Mouse (Mus musculus) C2C12 (cell line): ENCODE results near the gene Rdh5. TPM values are rescaled to one million over a fixed set of nuclear protein-coding genes. Genes with fewer than 3 reads are reported as not detected.

ENCODE experiments used
- H3K27me3 ChIP-seq: one replicate; pipeline ENCODE4 v1.6.1; 2011; ENCODE audit not compliant: control insufficient read depth, insufficient read depth, insufficient read length
- H3K36me3 ChIP-seq: one replicate; pipeline ENCODE4 v1.6.1; 2011; ENCODE audit not compliant: control insufficient read depth, insufficient read depth
- H3K4me3 ChIP-seq: one replicate; pipeline ENCODE4 v1.5.1; 2011; ENCODE audit warnings: mild to moderate bottlenecking, control low read depth; ENCODE audit not compliant: poor library complexity, insufficient read depth, severe bottlenecking
- H3K79me2 ChIP-seq: one replicate; pipeline ENCODE4 v1.6.1; 2011; ENCODE audit not compliant: control insufficient read depth, insufficient read depth
- H3K79me3 ChIP-seq: one replicate; pipeline ENCODE4 v1.6.1; 2011; ENCODE audit warnings: low read depth, control low read depth
- H3ac ChIP-seq: one replicate; pipeline ENCODE3; 2011; ENCODE audit warnings: low read depth; ENCODE audit not compliant: control insufficient read depth, insufficient read length
- CEBPB ChIP-seq: IDR thresholded peaks from one replicate; pipeline ENCODE4 v1.6.1; 2011; ENCODE audit warnings: low read depth, mild to moderate bottlenecking, control low read depth, moderate library complexity
- CTCF ChIP-seq: IDR thresholded peaks from one replicate; pipeline ENCODE4 v1.5.1; 2011; ENCODE audit not compliant: control insufficient read depth, insufficient read depth, insufficient read length
- FOSL1 ChIP-seq: IDR thresholded peaks from one replicate; pipeline ENCODE4 v1.8.0; 2011; ENCODE audit warnings: mild to moderate bottlenecking, low read length; ENCODE audit not compliant: poor library complexity, insufficient read depth, severe bottlenecking
- MAX ChIP-seq: IDR thresholded peaks from one replicate; pipeline ENCODE4 v1.6.1; 2011; ENCODE audit warnings: mild to moderate bottlenecking, control low read depth
- MYOD1 ChIP-seq: IDR thresholded peaks from one replicate; pipeline ENCODE4 v1.6.1; 2011; ENCODE audit warnings: low read depth; ENCODE audit not compliant: control insufficient read depth, insufficient read length
- MYOG ChIP-seq: IDR thresholded peaks from one replicate; pipeline ENCODE4 v1.6.1; 2011; ENCODE audit not compliant: control insufficient read depth, insufficient read length; ENCODE audit errors: extremely low read depth
- USF1 ChIP-seq: IDR thresholded peaks from one replicate; pipeline ENCODE4 v1.6.1; 2011; ENCODE audit warnings: low read depth, mild to moderate bottlenecking, control low read depth, moderate library complexity
- polyA plus RNA-seq: library from polyadenylated mRNA; unstranded; fragments of >200 nt; fragmentation: generic; extraction: Trizol; gene quantifications from one replicate; pipeline ENCODE4 v1.2.1, GENCODE M21; 2012; ENCODE audit warnings: missing spikeins

The Rdh5 gene
- polyA plus RNA-seq, 1 experiment = 12.6 TPM

GRCm38 (mm10) chr10:128897501-128897900 lies 25.2 kb downstream of the Rdh5 start:
- no peaks in the 10 kb centered on the region for H3K36me3 ChIP-seq
- no peaks in the 10 kb centered on the region for H3K79me2 ChIP-seq
- H3K4me3 ChIP-seq = no peak overlapping the region
- H3ac ChIP-seq = no peak overlapping the region
- no peaks in the 10 kb centered on the region for H3K79me3 ChIP-seq
- no peak for TF ChIP-seq CEBPB
- no peak for TF ChIP-seq CTCF
- TF ChIP-seq MAX = no peak
- TF ChIP-seq MYOD1 = no peak
- no peak for TF ChIP-seq FOSL1
- no peak for TF ChIP-seq MYOG
- TF ChIP-seq USF1 = no peak
- no peaks in the 10 kb centered on the region for H3K27me3 ChIP-seq

GRCm38 (mm10) chr10:128896807-128897206 lies 25.9 kb downstream of the Rdh5 start:
- TF ChIP-seq USF1 (no peak), CTCF (no peak), MYOG (no peak), FOSL1 (no peak), MYOD1 (no peak), MAX (no peak), CEBPB (no peak)
- Histone ChIP-seq H3K4me3 (no peak overlapping the region), H3ac (no peak overlapping the region), H3K27me3 (no peaks in the 10 kb centered on the region), H3K79me2 (no peaks in the 10 kb centered on the region), H3K79me3 (no peaks in the 10 kb centered on the region), H3K36me3 (no peaks in the 10 kb centered on the region)

GRCm38 (mm10) chr10:128895952-128896693 lies 26.6 kb downstream of the Rdh5 start:
- H3ac ChIP-seq = no peak overlapping the region
- H3K4me3 ChIP-seq = no peak overlapping the region
- no peaks in the 10 kb centered on the region for H3K36me3 ChIP-seq
- H3K79me2 ChIP-seq = no peaks in the 10 kb centered on the region
- H3K27me3 ChIP-seq = no peaks in the 10 kb centered on the region
- H3K79me3 ChIP-seq = no peaks in the 10 kb centered on the region
- no peak for TF ChIP-seq CTCF
- TF ChIP-seq CEBPB = no peak
- no peak for TF ChIP-seq FOSL1
- no peak for TF ChIP-seq MYOD1
- no peak for TF ChIP-seq USF1
- TF ChIP-seq MAX = no peak
- TF ChIP-seq MYOG = no peak

GRCm38 (mm10) chr10:128895437-128895836 lies 27.3 kb downstream of the Rdh5 start:
- Histone ChIP-seq H3K79me2 (peaks cover 6% of the 10 kb centered on the region), H3K79me3 (peaks cover 2% of the 10 kb centered on the region), H3K4me3 (no peak overlapping the region), H3K36me3 (no peaks in the 10 kb centered on the region), H3K27me3 (no peaks in the 10 kb centered on the region), H3ac (no peak overlapping the region)
- TF ChIP-seq CTCF = peak; percentile 27
- TF ChIP-seq CEBPB = no peak

GRCm38 (mm10) chr10:128892246-128892645 lies 30.4 kb downstream of the Rdh5 start:
- Histone ChIP-seq H3K27me3 (no peaks in the 10 kb centered on the region), H3K79me3 (peaks cover 2% of the 10 kb centered on the region), H3K36me3 (no peaks in the 10 kb centered on the region), H3ac (peak overlapping the region; percentile 27), H3K4me3 (peak overlapping the region; percentile 49), H3K79me2 (peaks cover 10% of the 10 kb centered on the region)
- TF ChIP-seq CTCF (no peak), MYOD1 (no peak), FOSL1 (no peak), CEBPB (no peak), USF1 (no peak), MAX (no peak), MYOG (no peak)
